Mouse (Mus musculus) limb, embryonic 10.5 days (tissue): ENCODE results near the gene Slc35b3. TPM values are rescaled to one million over a fixed set of nuclear protein-coding genes. Genes with fewer than 3 reads are reported as not detected.

ENCODE experiments used
- DNase-seq: peaks from one replicate; pipeline ENCODE4 v3.0.0-alpha.2; 2017; ENCODE audit warnings: low spot score
- H3K27ac ChIP-seq: fragments of 300-500 bp; sonication (generic); 2 replicates; pipeline ENCODE4 v1.5.1; 2016; ENCODE audit warnings: mild to moderate bottlenecking
- H3K27me3 ChIP-seq: fragments of 300-500 bp; sonication (generic); 2 replicates; pipeline ENCODE4 v1.6.1; 2016; ENCODE audit warnings: low read depth, mild to moderate bottlenecking; ENCODE audit not compliant: poor library complexity, severe bottlenecking
- H3K36me3 ChIP-seq: fragments of 300-500 bp; sonication (generic); 2 replicates; pipeline ENCODE4 v1.6.1; 2016; ENCODE audit warnings: mild to moderate bottlenecking, moderate library complexity
- H3K4me1 ChIP-seq: fragments of 300-500 bp; sonication (generic); 2 replicates; pipeline ENCODE4 v1.6.1; 2016
- H3K4me3 ChIP-seq: fragments of 300-500 bp; sonication (generic); 2 replicates; pipeline ENCODE4 v1.5.1; 2016; ENCODE audit warnings: mild to moderate bottlenecking, moderate library complexity
- H3K9me3 ChIP-seq: fragments of 300-500 bp; sonication (generic); replicated peaks from 2 replicates; pipeline ENCODE4 v1.6.1; 2016; ENCODE audit warnings: mild to moderate bottlenecking
- WGBS: fragments of 180-500 bp; shearing (Covaris S2); methylation state at CpG from one replicate; pipeline ENCODE4 v1.1.7; 2016; 5-methylcytosine and 5-hydroxymethylcytosine counted together
- polyA plus RNA-seq: library from polyadenylated mRNA; unstranded; fragments of >200 nt; fragmentation: Nextera tagmentation; extraction: Ambion mirVana; gene quantifications from 2 replicates; pipeline ENCODE4 v1.2.1, GENCODE M21; 2016

The Slc35b3 gene
- 23.7 and 29.1 TPM in 2 replicates for polyA plus RNA-seq

- no peaks in the 10 kb centered on the region for H3K27me3 ChIP-seq
- H3K4me3 ChIP-seq: peak within 1 kb of the TSS; percentile 90
- H3K9me3 ChIP-seq: no peaks in the 10 kb centered on the region
- H3K27ac ChIP-seq: peak within 1 kb of the TSS; percentile 87
- peaks cover 17% of the 10 kb centered on the region for H3K4me1 ChIP-seq
- WGBS: 1% methylated on average over 66 of the region's 67 CpGs
- peak; percentile 90 for DNase-seq
- H3K36me3 ChIP-seq: peaks cover 4% of the 10 kb centered on the region
These were observed at the start of gene Slc35b3 for GRCm38 (mm10) chr13:38960063-38961050. TSS of gene Slc35b3 (minus strand) at chr13:38960875.

GRCm38 (mm10) chr13:39010280-39010679 lies 49.6 kb upstream of the Slc35b3 start:
- no peaks in the 10 kb centered on the region for H3K9me3 ChIP-seq
- no peaks in the 10 kb centered on the region for H3K27me3 ChIP-seq
- WGBS: 85% methylated on average over 4 of the region's 4 CpGs
- peaks cover 6% of the 10 kb centered on the region for H3K4me1 ChIP-seq
- H3K36me3 ChIP-seq: no peaks in the 10 kb centered on the region
- DNase-seq: no peak
- no peak overlapping the region for H3K27ac ChIP-seq
- H3K4me3 ChIP-seq: no peak overlapping the region

- Histone ChIP-seq H3K36me3 (no peaks in the 10 kb centered on the region), H3K9me3 (no peaks in the 10 kb centered on the region), H3K4me1 (no peaks in the 10 kb centered on the region), H3K27ac (no peak overlapping the region), H3K4me3 (no peak overlapping the region), H3K27me3 (no peaks in the 10 kb centered on the region)
- DNase-seq: no peak
These were observed 42.6 kb upstream of the Slc35b3 start for GRCm38 (mm10) chr13:39003101-39003762.

- no peaks in the 10 kb centered on the region for H3K4me1 ChIP-seq
- DNase-seq: no peak
These were observed 41.7 kb upstream of the Slc35b3 start for GRCm38 (mm10) chr13:39002424-39002823.

GRCm38 (mm10) chr13:39001434-39001833 lies 40.8 kb upstream of the Slc35b3 start:
- Histone ChIP-seq H3K4me1 (no peaks in the 10 kb centered on the region), H3K9me3 (no peaks in the 10 kb centered on the region), H3K4me3 (no peak overlapping the region), H3K36me3 (no peaks in the 10 kb centered on the region), H3K27me3 (no peaks in the 10 kb centered on the region), H3K27ac (no peak overlapping the region)
- DNase-seq: no peak
- WGBS: 90% methylated on average over 11 of the region's 11 CpGs

More at GRCm38 (mm10) chr13:39002424-39002823, 41.7 kb upstream of the Slc35b3 start:
- Histone ChIP-seq H3K27ac (no peak overlapping the region), H3K4me3 (no peak overlapping the region), H3K27me3 (no peaks in the 10 kb centered on the region), H3K9me3 (no peaks in the 10 kb centered on the region), H3K36me3 (no peaks in the 10 kb centered on the region)
- WGBS: 89% methylated on average over 1 of the region's 1 CpGs

- no peaks in the 10 kb centered on the region for H3K9me3 ChIP-seq
- DNase-seq: no peak
- no peaks in the 10 kb centered on the region for H3K36me3 ChIP-seq
- no peak overlapping the region for H3K4me3 ChIP-seq
- no peak overlapping the region for H3K27ac ChIP-seq
- no peaks in the 10 kb centered on the region for H3K27me3 ChIP-seq
- H3K4me1 ChIP-seq: no peaks in the 10 kb centered on the region
- WGBS: 65% methylated on average over 9 of the region's 9 CpGs
These were observed 38.3 kb upstream of the Slc35b3 start for GRCm38 (mm10) chr13:38998958-38999357.

GRCm38 (mm10) chr13:38992529-38992928 lies 31.9 kb upstream of the Slc35b3 start:
- H3K27ac ChIP-seq: no peak overlapping the region
- H3K27me3 ChIP-seq: no peaks in the 10 kb centered on the region
- H3K4me3 ChIP-seq: no peak overlapping the region
- no peaks in the 10 kb centered on the region for H3K36me3 ChIP-seq
- no peaks in the 10 kb centered on the region for H3K4me1 ChIP-seq
- H3K9me3 ChIP-seq: no peaks in the 10 kb centered on the region
- WGBS: 36% methylated on average over 5 of the region's 5 CpGs
- peak; percentile 50 for DNase-seq

- Histone ChIP-seq H3K27ac (no peak overlapping the region), H3K4me3 (no peak overlapping the region), H3K9me3 (no peaks in the 10 kb centered on the region), H3K27me3 (no peaks in the 10 kb centered on the region), H3K36me3 (no peaks in the 10 kb centered on the region), H3K4me1 (no peaks in the 10 kb centered on the region)
- DNase-seq: no peak
- WGBS: 89% methylated on average over 5 of the region's 5 CpGs
These were observed 23.1 kb upstream of the Slc35b3 start for GRCm38 (mm10) chr13:38983751-38984150.

- no peak for DNase-seq
- H3K4me1 ChIP-seq: 0 out of 2 replicates have a peak, but pooled peaks cover 9% of the 10 kb centered on the region
- no peak overlapping the region for H3K27ac ChIP-seq
- no peaks in the 10 kb centered on the region for H3K9me3 ChIP-seq
- no peak overlapping the region for H3K4me3 ChIP-seq
- no peaks in the 10 kb centered on the region for H3K27me3 ChIP-seq
- H3K36me3 ChIP-seq: no peaks in the 10 kb centered on the region
- 81% methylated on average over 3 of the region's 3 CpGs for WGBS
These were observed 20.2 kb upstream of the Slc35b3 start for GRCm38 (mm10) chr13:38980900-38981299.

GRCm38 (mm10) chr13:38976978-38977377 lies 16.3 kb upstream of the Slc35b3 start:
- Histone ChIP-seq H3K36me3 (no peaks in the 10 kb centered on the region), H3K4me3 (no peak overlapping the region), H3K27me3 (no peaks in the 10 kb centered on the region), H3K9me3 (no peaks in the 10 kb centered on the region), H3K27ac (no peak overlapping the region), H3K4me1 (0 out of 2 replicates have a peak, but pooled peaks cover 9% of the 10 kb centered on the region)
- WGBS: 58% methylated on average over 6 of the region's 6 CpGs
- DNase-seq: no peak

- Histone ChIP-seq H3K4me3 (no peak overlapping the region), H3K9me3 (no peaks in the 10 kb centered on the region), H3K4me1 (0 out of 2 replicates have a peak, but pooled peaks cover 9% of the 10 kb centered on the region), H3K27ac (no peak overlapping the region), H3K27me3 (no peaks in the 10 kb centered on the region), H3K36me3 (no peaks in the 10 kb centered on the region)
- DNase-seq: no peak
- 96% methylated on average over 5 of the region's 5 CpGs for WGBS
These were observed 15.2 kb upstream of the Slc35b3 start for GRCm38 (mm10) chr13:38975853-38976252.

GRCm38 (mm10) chr13:38972602-38973001 lies 11.9 kb upstream of the Slc35b3 start:
- no peak overlapping the region for H3K27ac ChIP-seq
- 31% methylated on average over 6 of the region's 6 CpGs for WGBS
- H3K4me3 ChIP-seq: no peak overlapping the region
- H3K4me1 ChIP-seq: 0 out of 2 replicates have a peak, but pooled peaks cover 9% of the 10 kb centered on the region
- H3K27me3 ChIP-seq: no peaks in the 10 kb centered on the region
- no peaks in the 10 kb centered on the region for H3K9me3 ChIP-seq
- DNase-seq: no peak
- no peaks in the 10 kb centered on the region for H3K36me3 ChIP-seq

- Histone ChIP-seq H3K4me3 (no peak overlapping the region), H3K36me3 (no peaks in the 10 kb centered on the region), H3K4me1 (no peaks in the 10 kb centered on the region), H3K27me3 (no peaks in the 10 kb centered on the region), H3K27ac (no peak overlapping the region), H3K9me3 (no peaks in the 10 kb centered on the region)
- no peak for DNase-seq
- 77% methylated on average over 4 of the region's 4 CpGs for WGBS
These were observed 10.4 kb upstream of the Slc35b3 start for GRCm38 (mm10) chr13:38971047-38971446.
